Mouse (Mus musculus) E14TG2a.4 (cell line): ENCODE measurements around the gene Tecta.

Experiments used
- H3K27me3 ChIP-seq: 2 replicates; pipeline ENCODE4 v1.6.1; 2014; ENCODE audit warnings: low read length, control low read depth; ENCODE audit not compliant: insufficient read depth
- H3K36me3 ChIP-seq: 2 replicates; pipeline ENCODE4 v1.6.1; 2014; ENCODE audit warnings: low read length, control low read depth; ENCODE audit not compliant: insufficient read depth
- H3K4me1 ChIP-seq: replicated peaks from 2 replicates; pipeline ENCODE4 v1.6.1; 2014; ENCODE audit warnings: low read depth, low read length, control low read depth
- H3K4me3 ChIP-seq: replicated peaks from 2 replicates; pipeline ENCODE4 v1.5.1; 2014; ENCODE audit warnings: mild to moderate bottlenecking, low read length
- H3K9me3 ChIP-seq: 2 replicates; pipeline ENCODE4 v1.6.1; 2014; ENCODE audit warnings: low read length, control low read depth
- CTCF ChIP-seq: conservative IDR thresholded peaks from 2 replicates; pipeline ENCODE4 v1.5.1; 2014; ENCODE audit warnings: low read length
- NANOG ChIP-seq: IDR thresholded peaks from 2 replicates; pipeline ENCODE4 v1.6.1; 2014; ENCODE audit warnings: borderline replicate concordance, low read length, mixed read lengths
- POU5F1 ChIP-seq: IDR thresholded peaks from 2 replicates; pipeline ENCODE4 v1.6.1; 2014; ENCODE audit warnings: low read length, borderline replicate concordance

Tecta gene

GRCm38 (mm10) chr9:42399829-42400228 is at the start of gene Tecta:
TSS of gene Tecta (minus strand) at chr9:42399929.
- no peak for TF ChIP-seq NANOG
- TF ChIP-seq POU5F1 = no peak
- TF ChIP-seq CTCF = no peak
- Histone ChIP-seq H3K9me3 (no peaks in the 10 kb centered on the region), H3K36me3 (no peaks in the 10 kb centered on the region), H3K27me3 (no peaks in the 10 kb centered on the region; the same call in 1 of the 2 replicates), H3K4me3 (no peak within 1 kb of the TSS), H3K4me1 (peaks cover 13% of the 10 kb centered on the region; the same call in 1 of the 2 replicates)

DNA sequence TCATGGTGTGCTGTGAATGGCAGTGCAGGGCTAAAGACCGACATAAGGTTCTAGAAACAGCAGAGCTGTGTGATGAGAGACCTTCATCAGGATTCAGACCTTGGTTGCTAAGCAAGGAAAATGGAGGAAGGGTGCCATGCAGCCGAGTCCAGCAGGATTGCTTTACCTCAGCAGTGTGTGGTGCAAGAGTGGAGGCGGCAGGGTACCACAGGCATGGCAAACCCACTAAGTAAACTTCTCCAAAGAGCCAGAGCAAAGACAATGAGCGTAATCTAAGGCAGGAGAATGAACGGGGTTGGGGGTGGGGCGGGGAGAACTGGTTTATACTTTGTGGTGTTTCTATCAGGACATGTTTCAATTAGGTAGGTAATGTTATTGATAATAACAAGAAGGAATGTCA is 49.3 kb upstream of the Tecta start:
- H3K27me3 ChIP-seq = no peaks in the 10 kb centered on the region
- no peak for TF ChIP-seq POU5F1
- TF ChIP-seq CTCF = no peak
- TF ChIP-seq NANOG = no peak
- no peaks in the 10 kb centered on the region for H3K9me3 ChIP-seq

DNA sequence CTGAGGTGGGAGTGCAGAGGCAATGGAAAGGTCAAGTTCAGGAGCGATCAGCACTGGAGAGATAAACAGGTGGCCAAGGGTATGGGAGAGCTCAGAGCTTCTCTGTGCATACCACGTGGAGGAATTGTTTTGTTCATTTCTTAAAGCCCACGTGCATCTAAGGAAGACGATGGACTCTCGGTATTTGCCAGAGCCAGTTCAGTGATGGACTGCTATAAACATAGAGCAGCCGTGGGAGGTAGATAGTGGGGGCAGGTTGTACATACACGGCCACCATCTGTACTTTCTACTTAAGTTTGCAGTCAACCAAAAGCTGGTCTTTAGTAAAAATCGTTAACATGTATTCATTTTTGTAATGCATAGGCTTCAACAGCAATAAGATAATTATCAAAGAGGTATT is 42.4 kb upstream of the Tecta start:
- H3K4me3 ChIP-seq = no peak overlapping the region
- TF ChIP-seq NANOG (no peak), CTCF (no peak), POU5F1 (no peak)
- H3K36me3 ChIP-seq = peaks cover 81% of the 10 kb centered on the region
- peaks cover 37% of the 10 kb centered on the region for H3K4me1 ChIP-seq
- H3K9me3 ChIP-seq = peaks cover 7% of the 10 kb centered on the region
- H3K27me3 ChIP-seq = no peaks in the 10 kb centered on the region

More for the DNA sequence above, 49.3 kb upstream of the Tecta start:
- Histone ChIP-seq H3K36me3 (peaks cover 83% of the 10 kb centered on the region), H3K4me3 (no peak overlapping the region), H3K4me1 (peaks cover 15% of the 10 kb centered on the region)

GRCm38 (mm10) chr9:42441234-42441633 is 41.5 kb upstream of the Tecta start:
- peaks cover 82% of the 10 kb centered on the region for H3K36me3 ChIP-seq
- H3K9me3 ChIP-seq = peaks cover 7% of the 10 kb centered on the region
- TF ChIP-seq POU5F1 = no peak
- H3K4me1 ChIP-seq = peaks cover 39% of the 10 kb centered on the region
- H3K27me3 ChIP-seq = no peaks in the 10 kb centered on the region
- H3K4me3 ChIP-seq = no peak overlapping the region

GRCm38 (mm10) chr9:42439446-42439845 is 39.7 kb upstream of the Tecta start:
- H3K27me3 ChIP-seq = no peaks in the 10 kb centered on the region
- H3K4me1 ChIP-seq = peaks cover 43% of the 10 kb centered on the region
- H3K4me3 ChIP-seq = peak overlapping the region; percentile 37
- H3K9me3 ChIP-seq = peaks cover 7% of the 10 kb centered on the region
- TF ChIP-seq NANOG = peak; percentile 88
- TF ChIP-seq CTCF = no peak
- no peak for TF ChIP-seq POU5F1
- H3K36me3 ChIP-seq = peaks cover 82% of the 10 kb centered on the region

DNA sequence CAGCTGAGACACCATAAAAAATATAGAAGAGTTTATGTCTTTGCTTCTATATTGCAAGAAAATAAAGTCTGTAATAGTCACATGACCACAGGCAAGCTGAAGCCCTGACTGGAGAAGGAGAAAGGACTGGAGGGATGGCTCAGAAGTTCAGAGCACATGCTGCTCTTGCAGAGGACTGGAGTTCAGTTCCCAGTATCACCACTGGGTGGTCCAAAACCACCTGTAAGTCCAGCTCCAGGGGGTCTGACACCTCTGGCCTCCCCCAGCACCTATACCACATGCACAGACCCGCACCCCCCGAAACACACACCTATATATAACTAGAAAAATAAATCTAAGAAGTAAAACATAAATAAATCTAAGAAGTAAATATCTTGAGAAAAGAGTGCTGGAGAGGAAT is 32.4 kb upstream of the Tecta start:
- Histone ChIP-seq H3K4me1 (peaks cover 23% of the 10 kb centered on the region), H3K9me3 (no peaks in the 10 kb centered on the region), H3K27me3 (no peaks in the 10 kb centered on the region), H3K36me3 (peaks cover 97% of the 10 kb centered on the region), H3K4me3 (no peak overlapping the region)
- TF ChIP-seq NANOG = no peak
- TF ChIP-seq POU5F1 = no peak
- no peak; the same call in 1 of the 2 replicates for TF ChIP-seq CTCF

DNA sequence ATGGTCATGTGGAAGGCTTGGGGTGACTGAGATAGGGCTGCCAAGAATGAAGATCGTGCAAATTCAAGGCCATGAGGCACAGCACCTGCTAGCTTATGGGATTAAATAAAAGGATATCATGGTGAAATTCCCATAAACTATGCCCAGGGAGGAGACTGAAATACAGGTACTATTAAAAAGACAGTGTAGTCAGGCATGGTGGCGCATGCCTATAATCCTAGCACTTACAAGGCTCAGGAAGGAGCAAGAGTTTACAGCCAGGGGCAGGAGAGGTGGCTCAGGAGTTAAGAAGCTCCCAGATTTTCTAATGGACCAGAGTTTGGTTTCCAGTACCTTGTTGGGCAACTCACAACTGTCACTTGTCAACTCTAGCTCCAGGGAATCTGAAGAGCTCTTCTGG is 31.9 kb upstream of the Tecta start:
- no peak overlapping the region for H3K4me3 ChIP-seq
- peaks cover 24% of the 10 kb centered on the region for H3K4me1 ChIP-seq
- peaks cover 97% of the 10 kb centered on the region for H3K36me3 ChIP-seq
- H3K27me3 ChIP-seq = no peaks in the 10 kb centered on the region
- H3K9me3 ChIP-seq = no peaks in the 10 kb centered on the region
- TF ChIP-seq POU5F1 = no peak
- TF ChIP-seq NANOG = no peak
- no peak for TF ChIP-seq CTCF

GRCm38 (mm10) chr9:42428060-42428924 is 28.6 kb upstream of the Tecta start:
- Histone ChIP-seq H3K36me3 (peaks cover 91% of the 10 kb centered on the region), H3K4me1 (peaks cover 25% of the 10 kb centered on the region), H3K9me3 (no peaks in the 10 kb centered on the region), H3K4me3 (no peak overlapping the region), H3K27me3 (no peaks in the 10 kb centered on the region)
- TF ChIP-seq CTCF = no peak
- no peak for TF ChIP-seq NANOG
- no peak for TF ChIP-seq POU5F1
